Mouse (Mus musculus) mouse embryonic stem cell (cell line): ENCODE data around the gene Zbtb40.

Experiments
- in situ Hi-C, 2 experiments: fragments of 300-500 bp; cut with MboI; formaldehyde crosslinking; loops; 1 replicate in 1 of 2; 3 replicates in 1 of 2; pipeline ENCODE4 v1.14.3; 2019 to 2020; ENCODE audit warnings: low sequenced_read_pairs in 2 of 2, low pct_unique_long_range_greater_than_20kb in 1 of 2, mixed read lengths in 1 of 2; ENCODE audit not compliant: unreplicated experiment in 1 of 2

Gene Zbtb40

DNA sequence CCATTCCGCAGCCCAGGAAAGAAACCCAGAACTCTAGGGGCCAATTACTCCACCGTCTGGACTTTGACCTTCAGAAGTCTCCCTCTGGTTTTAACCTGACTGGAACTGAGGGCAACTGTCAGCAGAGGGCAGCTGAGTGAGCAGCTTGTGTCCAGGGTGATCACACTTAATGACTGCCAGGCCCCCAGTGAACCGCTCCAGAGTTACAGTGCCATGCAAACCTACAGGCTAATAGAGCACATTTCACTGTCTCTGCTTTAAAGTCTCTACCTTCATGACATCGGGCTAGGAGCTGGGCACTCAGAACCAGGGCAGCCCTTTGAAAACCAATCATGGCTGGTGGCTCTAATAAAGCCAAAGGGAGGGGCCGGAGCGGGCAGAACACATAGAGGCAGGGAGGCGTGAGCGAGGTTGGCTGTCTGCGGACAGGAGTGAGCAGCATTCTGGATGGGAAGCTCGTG lies 7.4 kb downstream of the Zbtb40 start:
- in situ Hi-C loops, result no loop called here

GRCm38 (mm10) chr4:137039441-137039840 lies 9.2 kb downstream of the Zbtb40 start:
- in situ Hi-C loops, result no loop called here

- in situ Hi-C loops, result no loop called here
These were observed 10.1 kb downstream of the Zbtb40 start for GRCm38 (mm10) chr4:137038501-137038900.

DNA sequence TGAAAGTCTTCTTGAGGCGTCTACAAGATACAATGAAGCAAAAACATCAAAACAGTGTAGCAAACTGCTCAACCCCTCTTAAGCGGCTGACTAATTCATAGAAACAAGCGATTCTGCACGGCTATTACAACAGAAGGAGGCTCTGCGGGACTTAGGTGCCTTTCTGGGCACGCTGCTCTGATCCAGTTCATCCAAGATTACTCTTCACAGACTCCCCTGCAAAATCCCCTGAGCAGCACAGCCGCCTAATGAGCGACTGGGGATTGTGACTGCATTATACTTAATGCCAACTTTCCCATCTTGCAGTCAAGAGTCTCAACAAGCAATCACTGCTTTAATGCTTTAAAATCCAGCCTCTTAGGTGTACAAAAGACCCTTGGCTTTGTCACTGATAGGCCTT lies 10.5 kb downstream of the Zbtb40 start:
- in situ Hi-C loops, result no loop called here

GRCm38 (mm10) chr4:137033115-137033887 lies 15.3 kb downstream of the Zbtb40 start:
- in situ Hi-C loops, result no loop called here

DNA sequence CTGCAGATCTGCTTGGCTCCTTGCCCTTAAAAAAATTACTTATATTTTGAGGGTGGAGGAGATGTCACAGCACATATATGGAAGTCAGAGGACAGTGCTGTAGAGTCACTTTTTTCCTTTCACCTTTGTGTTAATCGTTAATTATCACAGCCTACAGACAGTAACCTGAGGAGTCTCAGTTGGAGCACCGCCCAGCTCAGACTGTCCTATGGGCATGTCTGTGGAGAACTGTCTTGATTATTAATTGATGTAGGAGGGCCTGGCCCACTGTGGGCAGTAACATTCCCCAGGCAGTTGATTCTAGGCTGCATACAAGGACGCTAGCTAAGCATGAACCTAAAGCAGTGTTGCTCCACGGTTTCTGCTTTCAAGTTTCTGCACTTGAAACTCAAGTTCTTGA lies 16.1 kb downstream of the Zbtb40 start:
- in situ Hi-C loops, result no loop called here

- in situ Hi-C loops, result no loop called here
These were observed 17.3 kb downstream of the Zbtb40 start for GRCm38 (mm10) chr4:137031319-137031718.

DNA sequence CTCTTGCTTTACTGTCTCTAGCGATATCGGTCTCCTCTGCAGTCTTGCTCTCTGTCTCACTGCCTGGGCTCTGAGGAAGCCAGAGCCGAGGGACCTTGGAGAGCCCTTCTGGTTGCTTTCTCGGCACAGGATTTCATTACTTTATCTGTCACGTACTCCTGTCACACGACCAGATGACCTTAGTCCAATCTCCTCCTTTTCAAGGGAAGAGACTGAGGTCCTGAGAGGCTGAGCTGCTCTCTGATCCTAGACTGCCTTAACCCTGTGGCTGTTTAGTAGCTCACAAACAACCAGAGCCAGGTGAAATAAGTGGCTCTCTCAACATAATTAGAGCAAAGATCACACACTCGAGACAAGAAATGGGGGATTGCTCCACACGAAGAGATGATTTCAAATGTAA lies 19.3 kb downstream of the Zbtb40 start:
- in situ Hi-C loops, result no loop called here

GRCm38 (mm10) chr4:137027051-137027450 lies 21.6 kb downstream of the Zbtb40 start:
- in situ Hi-C loops, result no loop called here

GRCm38 (mm10) chr4:137025570-137025969 lies 23.0 kb downstream of the Zbtb40 start:
- in situ Hi-C loops, result no loop called here

- in situ Hi-C loops, result no loop called here
These were observed 23.5 kb downstream of the Zbtb40 start for GRCm38 (mm10) chr4:137025133-137025532.

DNA sequence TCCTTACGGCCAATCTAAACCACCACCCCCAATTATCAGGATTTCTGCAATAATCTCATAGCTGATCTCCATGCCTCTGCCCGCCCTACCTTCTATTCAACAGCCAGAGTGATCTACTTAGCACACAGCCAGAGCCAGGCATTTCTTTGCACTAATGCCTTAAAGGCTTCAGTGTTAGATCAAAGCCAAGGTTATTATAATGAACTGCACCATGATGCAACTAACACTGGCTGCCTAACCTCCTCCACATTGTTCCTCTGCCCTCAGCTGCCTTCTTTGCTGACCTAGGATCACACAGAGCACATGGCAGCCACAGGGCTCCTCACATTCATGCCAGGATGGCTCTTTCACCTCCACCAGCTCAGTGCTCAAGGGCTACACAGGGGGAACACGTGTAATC lies 28.5 kb downstream of the Zbtb40 start:
- in situ Hi-C loops, result no loop called here

DNA sequence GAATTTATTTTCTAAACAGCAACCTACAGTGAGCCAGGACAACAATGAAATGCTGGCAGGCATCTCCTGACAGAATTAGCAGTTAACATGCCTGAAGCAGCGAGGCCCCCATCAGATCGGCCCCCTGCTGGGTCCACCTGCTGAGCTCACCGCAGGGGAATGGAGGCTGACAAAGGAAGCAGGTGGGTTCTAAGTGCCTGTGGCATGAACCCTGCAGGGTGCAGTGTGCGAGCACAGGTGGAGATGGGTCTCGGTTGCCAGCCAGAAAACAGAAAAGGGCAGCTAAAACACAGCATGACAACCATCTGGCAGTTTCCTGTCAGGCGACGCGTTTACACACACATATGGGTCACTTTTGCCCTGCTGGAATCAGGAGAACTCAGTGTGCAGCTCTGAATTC lies 32.7 kb downstream of the Zbtb40 start:
- in situ Hi-C loops, result no loop called here

DNA sequence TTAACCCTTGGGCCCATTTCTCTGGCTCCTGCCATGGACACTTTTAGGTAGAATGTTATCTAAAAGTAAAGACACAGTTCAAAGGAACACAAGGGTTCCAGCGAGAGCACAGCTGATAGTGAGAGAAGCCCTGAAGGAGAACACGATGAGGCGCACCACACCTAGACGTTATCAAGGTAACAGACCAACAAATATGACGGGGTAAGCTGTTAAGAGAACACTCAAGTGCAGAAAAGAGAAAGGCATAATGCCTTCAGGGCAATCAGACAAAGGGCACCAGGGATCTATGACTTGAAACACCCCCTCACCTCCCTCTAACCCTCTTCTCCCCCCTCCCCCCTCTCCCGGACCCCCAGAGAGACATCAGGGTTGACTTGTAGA lies 33.1 kb downstream of the Zbtb40 start:
- in situ Hi-C loops, result no loop called here

DNA sequence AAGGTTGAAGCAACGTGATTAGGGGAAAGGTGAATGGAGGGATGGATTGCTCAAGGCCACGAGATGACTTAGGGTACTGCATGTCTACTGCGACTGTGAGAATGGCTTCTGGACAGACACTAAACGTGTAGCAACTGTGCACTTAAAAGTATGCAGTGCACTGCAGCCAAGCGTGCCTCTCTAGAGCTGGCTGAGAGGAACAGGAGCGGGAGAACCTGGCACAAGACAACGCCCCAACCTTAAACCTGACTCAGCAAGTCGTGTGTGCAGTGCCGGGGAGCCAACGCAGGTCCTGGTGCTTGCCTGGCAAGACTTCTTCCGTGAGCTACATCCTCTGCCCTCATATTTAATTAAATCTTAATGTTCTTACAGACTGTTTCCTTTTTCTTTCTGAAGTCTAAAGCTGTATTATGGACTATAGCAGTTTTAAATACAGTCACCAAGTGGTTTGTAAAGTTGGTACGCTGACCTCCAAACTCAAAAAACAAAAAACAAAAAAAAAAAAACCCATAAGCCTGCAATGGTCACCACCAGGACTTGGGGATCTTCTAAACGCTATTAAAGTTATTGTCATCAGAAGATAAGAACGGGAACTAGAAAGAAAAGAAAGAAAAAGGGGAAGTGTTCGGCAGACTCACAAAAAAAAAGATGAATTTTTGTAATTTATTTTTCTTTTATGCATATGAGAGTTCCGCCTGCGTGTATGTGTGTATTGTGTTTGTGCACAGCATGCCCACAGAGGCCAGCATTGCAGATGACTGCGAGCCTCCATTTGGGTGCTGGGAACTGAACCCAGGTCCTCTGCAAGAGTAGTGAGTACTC lies 33.7 kb downstream of the Zbtb40 start:
- in situ Hi-C loops, result no loop called here

DNA sequence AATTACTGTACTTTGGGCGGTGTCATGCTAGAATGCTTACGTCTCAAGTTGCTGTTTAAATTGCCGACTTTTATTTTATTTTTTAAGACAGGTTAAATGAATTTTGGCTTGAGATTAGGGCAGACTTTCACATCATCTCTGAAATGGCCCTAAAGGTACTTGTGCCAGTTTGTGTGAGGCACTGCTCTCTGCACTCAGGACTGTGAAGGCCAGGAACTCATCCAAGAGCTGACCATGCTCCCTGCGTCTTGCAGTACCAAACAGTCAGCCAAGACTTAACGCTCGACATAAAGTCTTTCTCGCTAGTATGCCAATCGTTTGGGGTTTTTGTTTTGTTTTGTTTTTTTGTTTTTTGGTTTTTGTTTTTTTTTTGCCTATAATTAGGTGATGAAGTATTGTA lies 34.5 kb downstream of the Zbtb40 start:
- in situ Hi-C loops, result no loop called here

- in situ Hi-C loops, result no loop called here
These were observed 41.6 kb downstream of the Zbtb40 start for GRCm38 (mm10) chr4:137006966-137007365.

- in situ Hi-C loops, result no loop called here
These were observed 46.8 kb downstream of the Zbtb40 start for GRCm38 (mm10) chr4:137001825-137002224.

DNA sequence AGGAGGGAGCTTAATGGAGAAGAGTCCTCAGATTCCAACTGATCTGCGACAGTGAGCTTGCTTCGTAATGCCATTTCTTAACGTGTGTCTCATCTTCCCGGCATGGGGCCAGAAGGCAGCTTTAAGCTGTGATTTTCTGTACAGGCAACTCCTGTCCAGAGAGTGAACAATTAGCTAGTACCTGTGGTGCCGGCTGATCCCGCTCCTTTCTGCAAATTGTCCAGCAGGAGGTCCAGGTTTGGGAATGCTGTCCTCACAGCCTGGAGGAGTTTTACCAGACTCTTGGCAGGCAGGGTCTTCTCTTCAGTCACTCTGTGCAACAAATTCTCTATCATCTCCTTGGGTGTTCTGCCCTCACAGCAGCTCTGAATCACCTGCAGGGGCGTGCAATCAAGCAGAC lies 47.6 kb downstream of the Zbtb40 start:
- in situ Hi-C loops, result no loop called here

DNA sequence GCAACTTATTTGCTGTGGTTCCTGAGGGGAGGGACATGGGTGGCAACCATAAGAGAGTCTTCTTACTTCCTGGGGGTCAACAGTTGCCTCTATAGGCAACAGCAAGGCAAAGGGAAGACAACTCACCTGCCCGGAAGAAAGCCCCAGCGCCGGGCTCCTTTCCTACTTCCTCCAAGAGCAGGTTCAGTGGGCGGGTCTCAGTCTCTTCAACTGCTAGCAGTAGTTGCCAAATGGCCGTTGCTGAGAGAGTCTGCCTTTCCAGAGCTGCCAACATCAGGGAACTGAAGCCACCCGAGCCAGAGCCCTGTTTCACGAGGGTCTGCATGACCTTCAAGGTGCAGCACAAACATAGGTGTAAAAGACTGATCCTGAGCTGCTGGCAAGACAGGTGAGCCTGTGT lies 50.2 kb downstream of the Zbtb40 start:
- in situ Hi-C loops, result no loop called here
